Mouse (Mus musculus) C2C12 (cell line): ENCODE data around the gene Bcl11a. TPM values are rescaled to one million over a fixed set of nuclear protein-coding genes. Genes with fewer than 3 reads are reported as not detected.
"Not testable (repeated sequence)": the region's sequence is repeated elsewhere in the genome, so short reads cannot be mapped to it uniquely, and the experiment has no call there.

Experiments used
- H3K27me3 ChIP-seq: one replicate; pipeline ENCODE4 v1.6.1; 2011; ENCODE audit not compliant: control insufficient read depth, insufficient read depth, insufficient read length
- H3K36me3 ChIP-seq: one replicate; pipeline ENCODE4 v1.6.1; 2011; ENCODE audit not compliant: control insufficient read depth, insufficient read depth
- H3K4me3 ChIP-seq: one replicate; pipeline ENCODE4 v1.5.1; 2011; ENCODE audit warnings: mild to moderate bottlenecking, control low read depth; ENCODE audit not compliant: poor library complexity, insufficient read depth, severe bottlenecking
- H3K79me2 ChIP-seq: one replicate; pipeline ENCODE4 v1.6.1; 2011; ENCODE audit not compliant: control insufficient read depth, insufficient read depth
- H3K79me3 ChIP-seq: one replicate; pipeline ENCODE4 v1.6.1; 2011; ENCODE audit warnings: low read depth, control low read depth
- H3ac ChIP-seq: one replicate; pipeline ENCODE3; 2011; ENCODE audit warnings: low read depth; ENCODE audit not compliant: control insufficient read depth, insufficient read length
- CEBPB ChIP-seq: IDR thresholded peaks from one replicate; pipeline ENCODE4 v1.6.1; 2011; ENCODE audit warnings: low read depth, mild to moderate bottlenecking, control low read depth, moderate library complexity
- CTCF ChIP-seq: IDR thresholded peaks from one replicate; pipeline ENCODE4 v1.5.1; 2011; ENCODE audit not compliant: control insufficient read depth, insufficient read depth, insufficient read length
- FOSL1 ChIP-seq: IDR thresholded peaks from one replicate; pipeline ENCODE4 v1.8.0; 2011; ENCODE audit warnings: mild to moderate bottlenecking, low read length; ENCODE audit not compliant: poor library complexity, insufficient read depth, severe bottlenecking
- MAX ChIP-seq: IDR thresholded peaks from one replicate; pipeline ENCODE4 v1.6.1; 2011; ENCODE audit warnings: mild to moderate bottlenecking, control low read depth
- MYOD1 ChIP-seq: IDR thresholded peaks from one replicate; pipeline ENCODE4 v1.6.1; 2011; ENCODE audit warnings: low read depth; ENCODE audit not compliant: control insufficient read depth, insufficient read length
- MYOG ChIP-seq: IDR thresholded peaks from one replicate; pipeline ENCODE4 v1.6.1; 2011; ENCODE audit not compliant: control insufficient read depth, insufficient read length; ENCODE audit errors: extremely low read depth
- USF1 ChIP-seq: IDR thresholded peaks from one replicate; pipeline ENCODE4 v1.6.1; 2011; ENCODE audit warnings: low read depth, mild to moderate bottlenecking, control low read depth, moderate library complexity
- polyA plus RNA-seq: library from polyadenylated mRNA; unstranded; fragments of >200 nt; fragmentation: generic; extraction: Trizol; gene quantifications from one replicate; pipeline ENCODE4 v1.2.1, GENCODE M21; 2012; ENCODE audit warnings: missing spikeins

Gene Bcl11a
- polyA plus RNA-seq, 1 experiment: not detected

GRCm38 (mm10) chr11:24116582-24117318, 38.9 kb downstream of the Bcl11a start:
- Histone ChIP-seq H3ac (no peak overlapping the region), H3K79me3 (no peaks in the 10 kb centered on the region), H3K79me2 (no peaks in the 10 kb centered on the region), H3K36me3 (no peaks in the 10 kb centered on the region), H3K27me3 (no peaks in the 10 kb centered on the region), H3K4me3 (no peak overlapping the region)
- no peak for TF ChIP-seq CEBPB
- no peak for TF ChIP-seq FOSL1
- no peak for TF ChIP-seq MYOD1
- TF ChIP-seq USF1: no peak
- TF ChIP-seq MYOG: no peak
- no peak for TF ChIP-seq CTCF
- no peak for TF ChIP-seq MAX

GRCm38 (mm10) chr11:24121136-24121535, 43.3 kb downstream of the Bcl11a start:
- no peaks in the 10 kb centered on the region for H3K36me3 ChIP-seq
- no peak overlapping the region for H3ac ChIP-seq
- H3K79me2 ChIP-seq: no peaks in the 10 kb centered on the region
- no peak overlapping the region for H3K4me3 ChIP-seq
- TF ChIP-seq CEBPB: no peak
- no peak for TF ChIP-seq MYOG
- no peak for TF ChIP-seq MAX
- TF ChIP-seq FOSL1: no peak
- no peak for TF ChIP-seq CTCF
- TF ChIP-seq USF1: no peak
- no peak for TF ChIP-seq MYOD1
- no peaks in the 10 kb centered on the region for H3K79me3 ChIP-seq
- H3K27me3 ChIP-seq: no peaks in the 10 kb centered on the region

GRCm38 (mm10) chr11:24122899-24123298, 45.0 kb downstream of the Bcl11a start:
- no peaks in the 10 kb centered on the region for H3K79me3 ChIP-seq
- TF ChIP-seq MYOG (no peak), CTCF (no peak), MAX (no peak), FOSL1 (no peak)

GRCm38 (mm10) chr11:24123991-24124390, 46.1 kb downstream of the Bcl11a start:
- no peaks in the 10 kb centered on the region for H3K79me3 ChIP-seq
- TF ChIP-seq CEBPB (no peak), USF1 (no peak), FOSL1 (no peak), MYOG (no peak), MAX (no peak), CTCF (no peak), MYOD1 (no peak)
- H3K4me3 ChIP-seq: no peak overlapping the region
- H3K36me3 ChIP-seq: no peaks in the 10 kb centered on the region
- H3K79me2 ChIP-seq: no peaks in the 10 kb centered on the region
- H3ac ChIP-seq: no peak overlapping the region
- no peaks in the 10 kb centered on the region for H3K27me3 ChIP-seq

More at GRCm38 (mm10) chr11:24122899-24123298, 45.0 kb downstream of the Bcl11a start:
- no peak overlapping the region for H3K4me3 ChIP-seq
- H3K79me2 ChIP-seq: no peaks in the 10 kb centered on the region
- no peaks in the 10 kb centered on the region for H3K27me3 ChIP-seq
- no peaks in the 10 kb centered on the region for H3K36me3 ChIP-seq
- H3ac ChIP-seq: no peak overlapping the region

- no peaks in the 10 kb centered on the region for H3K79me3 ChIP-seq
- H3K4me3 ChIP-seq: no peak overlapping the region
- H3K36me3 ChIP-seq: no peaks in the 10 kb centered on the region
- H3K27me3 ChIP-seq: no peaks in the 10 kb centered on the region
- TF ChIP-seq MYOG (no peak), USF1 (no peak), FOSL1 (no peak), MAX (no peak), MYOD1 (no peak), CEBPB (no peak), CTCF (no peak)
- H3ac ChIP-seq: no peak overlapping the region
- H3K79me2 ChIP-seq: no peaks in the 10 kb centered on the region
Measured at GRCm38 (mm10) chr11:24125098-24125497, 47.2 kb downstream of the Bcl11a start.

GRCm38 (mm10) chr11:24128001-24128400, 50.1 kb downstream of the Bcl11a start:
- H3ac ChIP-seq: no peak overlapping the region
- no peak for TF ChIP-seq FOSL1
- no peak for TF ChIP-seq CTCF
- no peak for TF ChIP-seq USF1
- TF ChIP-seq MYOD1: no peak
- TF ChIP-seq MYOG: no peak
- TF ChIP-seq MAX: no peak
- TF ChIP-seq CEBPB: no peak
- no peak overlapping the region for H3K4me3 ChIP-seq
- no peaks in the 10 kb centered on the region for H3K36me3 ChIP-seq
- H3K27me3 ChIP-seq: no peaks in the 10 kb centered on the region
- H3K79me3 ChIP-seq: no peaks in the 10 kb centered on the region
- no peaks in the 10 kb centered on the region for H3K79me2 ChIP-seq

- not testable (repeated sequence) for H3ac ChIP-seq, H3K36me3 ChIP-seq, H3K27me3 ChIP-seq, H3K79me3 ChIP-seq, H3K4me3 ChIP-seq, H3K79me2 ChIP-seq
Measured at GRCm38 (mm10) chr11:24128880-24129279, 51.0 kb downstream of the Bcl11a start.
